Mouse (Mus musculus) lung, adult 2 months (tissue): ENCODE results near the gene Lrrc26. TPM values are rescaled to one million over a fixed set of nuclear protein-coding genes. Genes with fewer than 3 reads are reported as not detected.

ENCODE experiments used
- DNase-seq: peaks from one replicate; pipeline ENCODE4 v3.0.0; 2022
- H3K4me1 ChIP-seq: fragments of 200-500 bp; 2 replicates; pipeline ENCODE4 v1.6.1; 2011; ENCODE audit warnings: low read length; ENCODE audit not compliant: control insufficient read depth, insufficient read depth
- H3K4me3 ChIP-seq: fragments of 200-500 bp; replicated peaks from 2 replicates; pipeline ENCODE3; 2011; ENCODE audit warnings: low read depth, mild to moderate bottlenecking, control low read depth, low read length; ENCODE audit errors: extremely low read depth
- CTCF ChIP-seq: fragments of 200-500 bp; IDR thresholded peaks from 2 replicates; pipeline ENCODE4 v1.5.1; 2011; ENCODE audit warnings: mild to moderate bottlenecking, low read length, control low read depth; ENCODE audit not compliant: insufficient read depth
- POLR2A ChIP-seq: fragments of 200-500 bp; IDR thresholded peaks from 2 replicates; pipeline ENCODE4 v1.6.1; 2011; ENCODE audit warnings: low read depth, mild to moderate bottlenecking, control low read depth, low read length, borderline replicate concordance; ENCODE audit errors: extremely low read depth
- WGBS: fragments of 180-500 bp; shearing (Covaris S2); methylation state at CpG from one replicate; pipeline ENCODE4 v1.1.7; 2018; 5-methylcytosine and 5-hydroxymethylcytosine counted together
- polyA plus RNA-seq: library from polyadenylated mRNA; depleted of rRNA; stranded (reverse); fragments of >200 nt; gene quantifications from 2 replicates; pipeline ENCODE4 v1.2.3, GENCODE M21; 2012

Gene Lrrc26
- polyA plus RNA-seq, 1 experiment: 52.8 TPM

- Histone ChIP-seq H3K4me3 (no peak overlapping the region), H3K4me1 (peaks cover 10% of the 10 kb centered on the region)
- no peak for DNase-seq
- WGBS: 51% methylated on average over 6 of the region's 6 CpGs
- no peak for TF ChIP-seq POLR2A
- TF ChIP-seq CTCF: no peak
Observed at GRCm38 (mm10) chr2:25265897-25266656, 23.6 kb upstream of the Lrrc26 start.

GRCm38 (mm10) chr2:25266720-25267119 lies 23.0 kb upstream of the Lrrc26 start:
- no peak for DNase-seq
- Histone ChIP-seq H3K4me3 (no peak overlapping the region), H3K4me1 (peaks cover 15% of the 10 kb centered on the region)
- TF ChIP-seq POLR2A (no peak), CTCF (no peak)
- 20% methylated on average over 2 of the region's 2 CpGs for WGBS

GRCm38 (mm10) chr2:25267241-25267640 lies 22.5 kb upstream of the Lrrc26 start:
- Histone ChIP-seq H3K4me1 (peaks cover 15% of the 10 kb centered on the region), H3K4me3 (no peak overlapping the region)
- TF ChIP-seq POLR2A: no peak
- no peak for TF ChIP-seq CTCF
- DNase-seq: no peak

- WGBS: 78% methylated on average over 4 of the region's 4 CpGs
- TF ChIP-seq POLR2A: no peak
- TF ChIP-seq CTCF: no peak
- Histone ChIP-seq H3K4me3 (no peak overlapping the region), H3K4me1 (peaks cover 16% of the 10 kb centered on the region)
- DNase-seq: no peak
Observed at GRCm38 (mm10) chr2:25267746-25268309, 21.9 kb upstream of the Lrrc26 start.

- peak within 1 kb of the TSS; percentile 72 for H3K4me3 ChIP-seq
- TF ChIP-seq CTCF: no peak
- peak; percentile 89; the same call in 1 of the 2 replicates for TF ChIP-seq POLR2A
- WGBS: under 1% methylated on average over 55 of the region's 55 CpGs
- peaks cover 12% of the 10 kb centered on the region for H3K4me1 ChIP-seq
- peak; percentile 98 for DNase-seq
Observed at GRCm38 (mm10) chr2:25271827-25272511, 17.7 kb upstream of the Lrrc26 start, which contains the start of the genes Ssna1 and Anapc2. Gene Ssna1 (minus strand): TSS chr2:25272438. Gene Anapc2 (plus strand): TSS chr2:25272478.

- DNase-seq: no peak
- H3K4me1 ChIP-seq: peaks cover 12% of the 10 kb centered on the region
- H3K4me3 ChIP-seq: peak overlapping the region; percentile 72
- WGBS: under 1% methylated on average over 29 of the region's 29 CpGs
- TF ChIP-seq POLR2A (no peak), CTCF (no peak)
Observed at GRCm38 (mm10) chr2:25272515-25272914, 17.2 kb upstream of the Lrrc26 start.

- H3K4me3 ChIP-seq: peak overlapping the region; percentile 72
- DNase-seq: no peak
- peaks cover 12% of the 10 kb centered on the region for H3K4me1 ChIP-seq
- 29% methylated on average over 16 of the region's 16 CpGs for WGBS
- TF ChIP-seq POLR2A (no peak), CTCF (no peak)
Observed at GRCm38 (mm10) chr2:25273010-25273409, 16.7 kb upstream of the Lrrc26 start.

- peak; percentile 77 for DNase-seq
- WGBS: 64% methylated on average over 13 of the region's 13 CpGs
- TF ChIP-seq CTCF (peak; percentile 75), POLR2A (no peak)
- no peak overlapping the region for H3K4me3 ChIP-seq
- no peaks in the 10 kb centered on the region for H3K4me1 ChIP-seq
Observed at GRCm38 (mm10) chr2:25278928-25279882, 10.5 kb upstream of the Lrrc26 start.
